6 mouse cellular contexts compared by ENCODE assay signal in genomic region chr7:38128256-38128655, GRCm38 (mm10). TPM values are rescaled to one million over a fixed set of nuclear protein-coding genes. Genes with fewer than 3 reads are reported as not detected.
DNase-seq lines count a peak whose midpoint lies in the region; ATAC-seq and TF ChIP-seq lines count a peak whose summit lies in the region.
"Not testable (repeated sequence)": the region's sequence is repeated elsewhere in the genome, so short reads cannot be mapped to it uniquely, and the experiment has no call there.

No protein-coding gene starts in this region.

- not testable (repeated sequence) for TF ChIP-seq CTCF in Patski (IDR thresholded peaks at IDR 0.05)

- H3K9ac ChIP-seq in heart, embryonic 11.5 days (ENCODE audit: low read depth, low read length); liver, embryonic 11.5 days (ENCODE audit: low read depth, low read length); midbrain, embryonic 11.5 days (ENCODE audit: low read length): not testable (repeated sequence)

- CTCF ChIA-PET in Patski (lab: Charles Lee): interaction anchor here (0.7 to 2.0 kb wide), 4 partner anchors 52 to 194 kb away, joined by 3 to 5 read pairs (median 4); no protein-coding TSS in a partner anchor

- not testable (repeated sequence) for H3K9me3 ChIP-seq in heart, embryonic 11.5 days (replicated peaks; ENCODE audit: control insufficient read depth, low read length); liver, embryonic 11.5 days (ENCODE audit: control insufficient read depth, low read length); midbrain, embryonic 11.5 days (ENCODE audit: control insufficient read depth, low read length)

- peak; percentile 69 for DNase-seq in 3T3-L1 (ENCODE audit: low read depth, low spot score)
- peak; percentile 62 for DNase-seq in Muller cell, postnatal 12 days (ENCODE audit: inconsistent ontology term)
- DNase-seq in Patski (ENCODE audit: low read depth, low spot score); liver, embryonic 11.5 days (ENCODE audit: low spot score): not testable (repeated sequence)
- DNase-seq in midbrain, embryonic 11.5 days (ENCODE audit: low spot score, missing footprints): peak; percentile 8

- peak; percentile 42 for ATAC-seq in Patski
- ATAC-seq in heart, embryonic 11.5 days (replicated peaks; ENCODE audit: insufficient number of reproducible peaks, low FRiP score, low TSS enrichment); midbrain, embryonic 11.5 days (ENCODE audit: low FRiP score): not testable (repeated sequence)
- ATAC-seq in liver, embryonic 11.5 days (replicated peaks; ENCODE audit: low FRiP score): 0 out of 2 replicates have a peak, but pooled peaks have one; percentile 25

- H3K4me1 ChIP-seq in heart, embryonic 11.5 days (ENCODE audit: control insufficient read depth, insufficient read depth, low read length); liver, embryonic 11.5 days (replicated peaks; ENCODE audit: control insufficient read depth, insufficient read depth, low read length); midbrain, embryonic 11.5 days (ENCODE audit: control insufficient read depth, insufficient read depth, low read length): not testable (repeated sequence)

- POLR2A ChIA-PET in Patski (lab: Charles Lee): not testable (repeated sequence)

- H3K36me3 ChIP-seq in heart, embryonic 11.5 days (ENCODE audit: control insufficient read depth, insufficient read depth, low read length); liver, embryonic 11.5 days (ENCODE audit: control insufficient read depth, insufficient read depth, low read length); midbrain, embryonic 11.5 days (ENCODE audit: control insufficient read depth, insufficient read depth, low read length): not testable (repeated sequence)

- H3K27ac ChIP-seq in heart, embryonic 11.5 days (ENCODE audit: low read depth, low read length): 0 out of 2 replicates have a peak overlapping the region, but pooled peaks have one; percentile 29
- not testable (repeated sequence) for H3K27ac ChIP-seq in liver, embryonic 11.5 days (ENCODE audit: low read depth, low read length); midbrain, embryonic 11.5 days (ENCODE audit: low read depth, low read length)

- in situ Hi-C loops in Patski (cut with MboI; ENCODE audit: low pct_unique_long_range_greater_than_20kb): not testable (repeated sequence)

- not testable (repeated sequence) for H3K4me2 ChIP-seq in heart, embryonic 11.5 days; liver, embryonic 11.5 days; midbrain, embryonic 11.5 days

- not testable (repeated sequence) for H3K4me3 ChIP-seq in heart, embryonic 11.5 days (ENCODE audit: low read depth, low read length); liver, embryonic 11.5 days (ENCODE audit: low read depth, low read length); midbrain, embryonic 11.5 days (ENCODE audit: low read depth, low read length)

- WGBS in heart, embryonic 11.5 days (ENCODE audit: insufficient replicate concordance): 31% methylated on average over 5 of the region's 5 CpGs
- 48% methylated on average over 5 of the region's 5 CpGs for WGBS in liver, embryonic 11.5 days
- 69% methylated on average over 5 of the region's 5 CpGs for whole genome bisulfite sequencing in midbrain, embryonic 11.5 days

- H3K27me3 ChIP-seq in Patski; heart, embryonic 11.5 days (ENCODE audit: control insufficient read depth, insufficient read depth, low read length); liver, embryonic 11.5 days (replicated peaks; ENCODE audit: control insufficient read depth, insufficient read depth, low read length); midbrain, embryonic 11.5 days (ENCODE audit: control insufficient read depth, insufficient read depth, low read length): not testable (repeated sequence)

RNA-seq across cellular contexts. Expression of gene Ccne1, which starts 20.9 kb away (rescaled TPM):
- 17.9 TPM for polyA plus RNA-seq in Patski (2021)
- polyA plus RNA-seq in heart, embryonic 11.5 days (2014; fragmentation: Nextera tagmentation; extraction: Ambion mirVana): 54.3 and 55.4 TPM in 2 replicates
- 191 and 205 TPM in 2 replicates for polyA plus RNA-seq in liver, embryonic 11.5 days (2014; fragmentation: Nextera tagmentation; extraction: Ambion mirVana)
- 55.1 and 55.6 TPM in 2 replicates for polyA plus RNA-seq in midbrain, embryonic 11.5 days (2014; fragmentation: Nextera tagmentation; extraction: Ambion mirVana)

RNA-seq across cellular contexts. Expression of gene 1600014C10Rik, which starts 54.8 kb away (rescaled TPM):
- polyA plus RNA-seq in Patski (2021): 25.0 TPM
- polyA plus RNA-seq in heart, embryonic 11.5 days (2014; fragmentation: Nextera tagmentation; extraction: Ambion mirVana): 13.2 and 13.9 TPM in 2 replicates
- polyA plus RNA-seq in liver, embryonic 11.5 days (2014; fragmentation: Nextera tagmentation; extraction: Ambion mirVana): 11.9 and 12.4 TPM in 2 replicates
- polyA plus RNA-seq in midbrain, embryonic 11.5 days (2014; fragmentation: Nextera tagmentation; extraction: Ambion mirVana): 17.0 and 17.2 TPM in 2 replicates
